Mouse (Mus musculus) bone marrow, adult 2 months (tissue): ENCODE data around the gene Zic2.

ENCODE experiments used
- CTCF ChIP-seq: fragments of 200-500 bp; IDR thresholded peaks from 2 replicates; pipeline ENCODE4 v1.5.1; 2011; ENCODE audit warnings: low read length, control low read depth; ENCODE audit not compliant: control insufficient read depth, insufficient read depth
- POLR2A ChIP-seq: fragments of 200-500 bp; IDR thresholded peaks from 2 replicates; pipeline ENCODE4 v1.6.1; 2011; ENCODE audit warnings: low read depth, mild to moderate bottlenecking, control low read depth, low read length, borderline replicate concordance; ENCODE audit not compliant: control insufficient read depth

GRCm38 (mm10) chr14:122426529-122427203, 48.6 kb upstream of the Zic2 start:
- TF ChIP-seq POLR2A = no peak
- TF ChIP-seq CTCF = no peak
